Mouse (Mus musculus): Measurements from ENCODE around the gene Gm17693.
"Not testable (repeated sequence)": the region's sequence is repeated elsewhere in the genome, so short reads cannot be mapped to it uniquely, and the experiment has no call there.

Gene Gm17693

GRCm38 (mm10) chrX:125705144-125705543, at the start of gene Gm17693:
Gm17693 (plus strand) TSS chrX:125705444.
- not testable (repeated sequence) for DNase-seq
